Mouse (Mus musculus): ENCODE measurements around the gene Clip2.
"Not testable (repeated sequence)": the region's sequence is repeated elsewhere in the genome, so short reads cannot be mapped to it uniquely, and the experiment has no call there.

The Clip2 gene

GRCm38 (mm10) chr5:134455914-134456423 lies 96.3 kb downstream of the Clip2 start:
- peak; percentile 70 for DNase-seq

- DNase-seq, result peak; percentile 70
Observed at GRCm38 (mm10) chr5:134455186-134455895, 96.9 kb downstream of the Clip2 start.

- DNase-seq, result no peak
Observed at GRCm38 (mm10) chr5:134454421-134454820, 97.8 kb downstream of the Clip2 start.

GRCm38 (mm10) chr5:134453577-134453976 lies 98.7 kb downstream of the Clip2 start:
- DNase-seq, result no peak

- DNase-seq, result not testable (repeated sequence)
Observed at GRCm38 (mm10) chr5:134446755-134447154, 105.5 kb downstream of the Clip2 start.

GRCm38 (mm10) chr5:134445895-134446294 lies 106.3 kb downstream of the Clip2 start:
- DNase-seq, result peak; percentile 66

GRCm38 (mm10) chr5:134445208-134445831 lies 106.9 kb downstream of the Clip2 start:
- DNase-seq, result no peak

- peak; percentile 24 for DNase-seq
Observed at GRCm38 (mm10) chr5:134444473-134444872, 107.8 kb downstream of the Clip2 start.

GRCm38 (mm10) chr5:134442066-134442465 lies 110.2 kb downstream of the Clip2 start:
- no peak for DNase-seq

GRCm38 (mm10) chr5:134441105-134441504 lies 111.1 kb downstream of the Clip2 start:
- no peak for DNase-seq

- DNase-seq, result peak; percentile 89
Observed at GRCm38 (mm10) chr5:134440098-134440497, 112.1 kb downstream of the Clip2 start.

GRCm38 (mm10) chr5:134439481-134439880 lies 112.8 kb downstream of the Clip2 start:
- no peak for DNase-seq

Measured in lung, postnatal 10 days (tissue).